Mouse (Mus musculus): ENCODE measurements around the gene Ndc1. TPM values are rescaled to one million over a fixed set of nuclear protein-coding genes. Genes with fewer than 3 reads are reported as not detected.
A peak's percentile ranks its signal among the peaks of the same experiment; 100 is the strongest.

Ndc1 gene
- polyA plus RNA-seq, 1 experiment from 2014 or later = 47.4 TPM

- Histone ChIP-seq H3K4me3 (ENCODE audit: low read depth, low read length) (no peak overlapping the region), H3K36me3 (ENCODE audit: control insufficient read depth, insufficient read depth, low read length) (no peaks in the 10 kb centered on the region), H3K4me1 (replicated peaks; ENCODE audit: control insufficient read depth, insufficient read depth, low read length) (peaks cover 9% of the 10 kb centered on the region), H3K27me3 (replicated peaks; ENCODE audit: control insufficient read depth, insufficient read depth, low read length) (no peaks in the 10 kb centered on the region), H3K9me3 (ENCODE audit: control insufficient read depth, low read length) (no peaks in the 10 kb centered on the region), H3K9ac (ENCODE audit: low read depth, low read length) (no peak overlapping the region), H3K27ac (ENCODE audit: low read depth, low read length) (no peak overlapping the region), H3K4me2 (no peak overlapping the region)
- ATAC-seq (replicated peaks; ENCODE audit: low FRiP score) (peak; percentile 66), DNase-seq (ENCODE audit: low spot score) (peak; percentile 82)
- 59% methylated on average over 16 of the region's 16 CpGs for WGBS
Measured at GRCm38 (mm10) chr4:107453141-107453984, 85.8 kb downstream of the Ndc1 start.

GRCm38 (mm10) chr4:107457602-107458001 lies 90.0 kb downstream of the Ndc1 start:
- H3K9ac ChIP-seq (ENCODE audit: low read depth, low read length) = no peak overlapping the region
- ATAC-seq (replicated peaks; ENCODE audit: low FRiP score) (no peak; the same call in 1 of the 2 replicates), DNase-seq (ENCODE audit: low spot score) (no peak)
- no peaks in the 10 kb centered on the region for H3K36me3 ChIP-seq (ENCODE audit: control insufficient read depth, insufficient read depth, low read length)
- no peak overlapping the region for H3K27ac ChIP-seq (ENCODE audit: low read depth, low read length)
- no peak overlapping the region for H3K4me3 ChIP-seq (ENCODE audit: low read depth, low read length)
- no peaks in the 10 kb centered on the region for H3K27me3 ChIP-seq (replicated peaks; ENCODE audit: control insufficient read depth, insufficient read depth, low read length)
- no peaks in the 10 kb centered on the region for H3K9me3 ChIP-seq (ENCODE audit: control insufficient read depth, low read length)
- peak overlapping the region; percentile 7; the same call in 1 of the 2 replicates for H3K4me2 ChIP-seq
- peaks cover 19% of the 10 kb centered on the region for H3K4me1 ChIP-seq (replicated peaks; ENCODE audit: control insufficient read depth, insufficient read depth, low read length)
- WGBS = 47% methylated on average over 12 of the region's 12 CpGs

- no peaks in the 10 kb centered on the region; the same call in none of the 2 replicates for H3K27me3 ChIP-seq (replicated peaks; ENCODE audit: control insufficient read depth, insufficient read depth, low read length)
- H3K9me3 ChIP-seq (ENCODE audit: control insufficient read depth, low read length) = no peaks in the 10 kb centered on the region
- peak overlapping the region; percentile 38 for H3K4me2 ChIP-seq
- peak; percentile 95 for ATAC-seq (replicated peaks; ENCODE audit: low FRiP score)
- no peak overlapping the region for H3K4me3 ChIP-seq (ENCODE audit: low read depth, low read length)
- H3K9ac ChIP-seq (ENCODE audit: low read depth, low read length) = 0 out of 2 replicates have a peak overlapping the region, but pooled peaks have one; percentile 3
- no peak for DNase-seq (ENCODE audit: low spot score)
- WGBS = 35% methylated on average over 17 of the region's 17 CpGs
- no peaks in the 10 kb centered on the region for H3K36me3 ChIP-seq (ENCODE audit: control insufficient read depth, insufficient read depth, low read length)
- H3K27ac ChIP-seq (ENCODE audit: low read depth, low read length) = 0 out of 2 replicates have a peak overlapping the region, but pooled peaks have one; percentile 47
- H3K4me1 ChIP-seq (replicated peaks; ENCODE audit: control insufficient read depth, insufficient read depth, low read length) = peaks cover 19% of the 10 kb centered on the region
Measured at GRCm38 (mm10) chr4:107458907-107459306, 91.3 kb downstream of the Ndc1 start.

GRCm38 (mm10) chr4:107459461-107459860 lies 91.9 kb downstream of the Ndc1 start:
- peaks cover 3% of the 10 kb centered on the region for H3K27me3 ChIP-seq (replicated peaks; ENCODE audit: control insufficient read depth, insufficient read depth, low read length)
- no peak for DNase-seq (ENCODE audit: low spot score)
- peak overlapping the region; percentile 38; the same call in 1 of the 2 replicates for H3K4me2 ChIP-seq
- H3K4me3 ChIP-seq (ENCODE audit: low read depth, low read length) = no peak overlapping the region
- WGBS = 79% methylated on average over 2 of the region's 2 CpGs
- peaks cover 19% of the 10 kb centered on the region for H3K4me1 ChIP-seq (replicated peaks; ENCODE audit: control insufficient read depth, insufficient read depth, low read length)
- no peaks in the 10 kb centered on the region for H3K36me3 ChIP-seq (ENCODE audit: control insufficient read depth, insufficient read depth, low read length)
- H3K27ac ChIP-seq (ENCODE audit: low read depth, low read length) = no peak overlapping the region
- no peak for ATAC-seq (replicated peaks; ENCODE audit: low FRiP score)
- H3K9ac ChIP-seq (ENCODE audit: low read depth, low read length) = no peak overlapping the region
- H3K9me3 ChIP-seq (ENCODE audit: control insufficient read depth, low read length) = no peaks in the 10 kb centered on the region

- ATAC-seq (replicated peaks; ENCODE audit: low FRiP score) = no peak
- DNase-seq (ENCODE audit: low spot score) = no peak
Measured at GRCm38 (mm10) chr4:107460468-107460867, 92.9 kb downstream of the Ndc1 start.

More at GRCm38 (mm10) chr4:107460468-107460867, 92.9 kb downstream of the Ndc1 start:
- Histone ChIP-seq H3K36me3 (ENCODE audit: control insufficient read depth, insufficient read depth, low read length) (no peaks in the 10 kb centered on the region), H3K4me2 (no peak overlapping the region), H3K4me1 (replicated peaks; ENCODE audit: control insufficient read depth, insufficient read depth, low read length) (peaks cover 19% of the 10 kb centered on the region), H3K27me3 (replicated peaks; ENCODE audit: control insufficient read depth, insufficient read depth, low read length) (peaks cover 3% of the 10 kb centered on the region), H3K4me3 (ENCODE audit: low read depth, low read length) (no peak overlapping the region), H3K9me3 (ENCODE audit: control insufficient read depth, low read length) (no peaks in the 10 kb centered on the region), H3K9ac (ENCODE audit: low read depth, low read length) (no peak overlapping the region), H3K27ac (ENCODE audit: low read depth, low read length) (no peak overlapping the region)
- 74% methylated on average over 11 of the region's 11 CpGs for WGBS

Small RNA genes lying within 50 kb of the gene (microRNA-seq; reads per million reads assigned to microRNA genes)
- not detected for gene Gm24804 (ENCODE audit: borderline number of aligned reads)

Other genes with a start within 250 kb of the Ndc1 start
- gene Tmem59, start 189.4 kb upstream of the Ndc1 start, polyA plus RNA-seq (2014; fragmentation: Nextera tagmentation; extraction: Ambion mirVana) = 221 and 223 TPM in 2 replicates
- 23.0 and 32.3 TPM in 2 replicates for gene Tceanc2, start 188.7 kb upstream of the Ndc1 start, polyA plus RNA-seq (2014; fragmentation: Nextera tagmentation; extraction: Ambion mirVana)
- not detected in 2 replicates for gene Ldlrad1, start 158.6 kb upstream of the Ndc1 start, polyA plus RNA-seq (2014; fragmentation: Nextera tagmentation; extraction: Ambion mirVana)
- 40.7 and 41.1 TPM in 2 replicates for gene Lrrc42, start 114.3 kb upstream of the Ndc1 start, polyA plus RNA-seq (2014; fragmentation: Nextera tagmentation; extraction: Ambion mirVana)
- gene Hspb11, start 114.2 kb upstream of the Ndc1 start, polyA plus RNA-seq (2014; fragmentation: Nextera tagmentation; extraction: Ambion mirVana) = 14.8 and 16.0 TPM in 2 replicates
- gene Dio1, start 60.6 kb upstream of the Ndc1 start, polyA plus RNA-seq (2014; fragmentation: Nextera tagmentation; extraction: Ambion mirVana) = 0.12 TPM in 1 of 2 replicates, not detected in the other
- 39.0 and 45.5 TPM in 2 replicates for gene Yipf1, start 53.4 kb upstream of the Ndc1 start, polyA plus RNA-seq (2014; fragmentation: Nextera tagmentation; extraction: Ambion mirVana)
- gene Glis1, start 66.8 kb downstream of the Ndc1 start, polyA plus RNA-seq (2014; fragmentation: Nextera tagmentation; extraction: Ambion mirVana) = 1.2 and 1.5 TPM in 2 replicates